Mouse (Mus musculus): Measurements from ENCODE around the gene 3830417A13Rik.

3830417A13Rik gene

DNA sequence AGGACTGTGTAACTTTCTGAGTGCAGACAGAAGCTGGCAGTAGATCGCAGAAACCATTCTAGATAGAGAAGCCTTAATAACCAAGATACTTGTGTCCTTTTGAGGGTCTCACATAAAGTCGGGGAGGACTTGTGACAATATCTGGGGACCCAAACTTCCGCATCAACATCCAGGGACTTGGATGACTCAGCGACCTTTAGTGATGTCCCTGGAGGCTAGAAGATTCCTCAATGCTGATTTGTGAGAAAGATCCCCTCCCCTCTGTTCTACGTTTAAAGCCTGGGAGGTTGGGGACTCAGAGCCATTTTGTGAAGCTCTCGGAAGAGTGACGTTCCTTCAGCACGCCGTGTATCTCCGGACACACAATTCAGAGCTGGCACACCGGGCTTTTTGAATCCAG is at the start of gene 3830417A13Rik:
Gene 3830417A13Rik (plus strand): TSS at position 301 of the 400 bp plus-strand sequence.
- DNase-seq (ENCODE audit: low read depth) = no peak

DNA sequence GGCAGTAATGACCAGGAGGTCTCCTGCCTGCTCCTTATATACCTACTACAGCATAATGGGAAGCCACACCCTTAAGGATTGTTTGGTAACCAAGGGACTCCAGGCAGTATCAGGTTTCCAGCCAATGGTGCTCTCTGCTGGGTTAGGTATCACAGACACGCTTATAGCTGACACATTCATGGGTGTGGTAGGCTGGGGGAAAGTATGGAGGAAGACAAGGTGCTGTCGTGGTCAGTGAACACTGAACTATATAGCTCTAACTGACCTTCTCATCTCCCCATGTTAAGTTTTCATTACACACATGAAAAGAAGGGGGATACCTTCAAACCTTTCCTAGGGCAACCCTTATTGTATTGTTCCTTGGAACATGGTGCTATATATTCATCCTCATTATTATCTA is 21.2 kb upstream of the 3830417A13Rik start, which contains the start of gene Gm6760:
Gene Gm6760 (minus strand): TSS at position 101 of the 400 bp plus-strand sequence.
- DNase-seq (ENCODE audit: low read depth) = no peak

DNA sequence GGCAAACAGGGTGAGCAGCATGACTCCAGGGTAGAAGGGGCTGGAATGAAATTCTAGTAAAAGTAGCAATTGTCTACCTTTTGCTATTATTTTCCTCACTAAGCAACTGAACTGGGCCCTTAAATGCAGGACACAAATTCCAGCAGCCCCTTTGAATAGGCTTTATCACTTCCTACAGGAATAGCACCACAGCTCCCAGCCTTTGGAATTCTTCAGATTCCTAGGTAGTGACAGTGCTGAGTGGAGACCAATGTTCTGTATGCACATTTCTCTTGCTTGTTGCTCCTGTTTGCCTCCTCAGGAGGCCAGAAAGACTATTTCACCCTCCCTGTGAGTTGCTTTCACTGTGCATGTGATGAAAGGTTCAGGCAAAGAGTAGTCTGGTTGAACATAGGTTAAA is 7.9 kb downstream of the 3830417A13Rik start:
- no peak for DNase-seq (ENCODE audit: low read depth)
